Mouse (Mus musculus) left cerebral cortex, adult 2 months (tissue): ENCODE measurements around the gene Ccdc84. TPM values are rescaled to one million over a fixed set of nuclear protein-coding genes. Genes with fewer than 3 reads are reported as not detected.
"Not testable (repeated sequence)": the region's sequence is repeated elsewhere in the genome, so short reads cannot be mapped to it uniquely, and the experiment has no call there.

Experiments used
- DNase-seq, 2 experiments: peaks; one replicate each; pipeline ENCODE4 v3.0.0; 2021 to 2022; ENCODE audit warnings: low spot score in 2 of 2, mixed read lengths in 1 of 2; ENCODE audit errors: extremely low spot score in 1 of 2
- H3K27ac ChIP-seq: fragments of 200-600 bp; 2 replicates; pipeline ENCODE4 v1.8.1; 2022
- H3K4me3 ChIP-seq: fragments of 200-600 bp; 2 replicates; pipeline ENCODE4 v1.8.1; 2022
- CTCF ChIP-seq: fragments of 200-600 bp; IDR thresholded peaks from 2 replicates; pipeline ENCODE4 v1.8.1; 2022; ENCODE audit warnings: antibody characterized with exemption, mild to moderate bottlenecking, moderate library complexity
- intact Hi-C: fragments of 180-260 bp; cut with DNase I; formaldehyde crosslinking; loops from one replicate; pipeline ENCODE4 v1.15.1; 2025
- microRNA-seq, 2 experiments: library from miRNA; unstranded; fragments of <30 nt; microRNA quantifications; one replicate each; pipeline ENCODE4 v1.2.0; 2021
- total RNA-seq, 2 experiments: library from RNA; stranded (reverse); gene quantifications; 2 replicates each; pipeline ENCODE4 v1.2.3; 2021

Gene Ccdc84
- total RNA-seq, 2 experiments from 2014 or later = 19.9 to 22.2 TPM

GRCm38 (mm10) chr9:44384596-44384995 is 33.8 kb downstream of the Ccdc84 start:
- intact Hi-C loops = no loop called here

GRCm38 (mm10) chr9:44379862-44380261 is 38.5 kb downstream of the Ccdc84 start:
- H3K4me3 ChIP-seq = peak overlapping the region; percentile 73
- no peak for TF ChIP-seq CTCF
- intact Hi-C loops = no loop called here
- DNase-seq = no peak
- H3K27ac ChIP-seq = peak overlapping the region; percentile 91

More at GRCm38 (mm10) chr9:44384596-44384995, 33.8 kb downstream of the Ccdc84 start:
- Histone ChIP-seq H3K4me3 (no peak overlapping the region), H3K27ac (no peak overlapping the region)
- no peak for DNase-seq
- no peak for TF ChIP-seq CTCF

GRCm38 (mm10) chr9:44379054-44379834 is 39.1 kb downstream of the Ccdc84 start, which contains the start of gene Hyou1:
Hyou1 (plus strand) TSS chr9:44379490.
- DNase-seq = peak; percentile 99 to 100
- intact Hi-C loops = no loop called here
- Histone ChIP-seq H3K4me3 (peak within 1 kb of the TSS; percentile 73), H3K27ac (peak within 1 kb of the TSS; percentile 91)
- TF ChIP-seq CTCF = peak; percentile 67

GRCm38 (mm10) chr9:44378153-44378730 is 40.1 kb downstream of the Ccdc84 start:
- Histone ChIP-seq H3K27ac (peak overlapping the region; percentile 90), H3K4me3 (peak overlapping the region; percentile 73)
- no peak for DNase-seq
- TF ChIP-seq CTCF = no peak
- intact Hi-C loops = no loop called here

GRCm38 (mm10) chr9:44377335-44377734 is 41.0 kb downstream of the Ccdc84 start:
- intact Hi-C loops, H3K27ac ChIP-seq, DNase-seq, H3K4me3 ChIP-seq: not testable (repeated sequence)

GRCm38 (mm10) chr9:44376141-44376540 is 42.2 kb downstream of the Ccdc84 start:
- no peak overlapping the region for H3K4me3 ChIP-seq
- intact Hi-C loops = no loop called here
- no peak for TF ChIP-seq CTCF
- H3K27ac ChIP-seq = no peak overlapping the region
- DNase-seq = no peak

- DNase-seq = no peak
- no peak overlapping the region for H3K27ac ChIP-seq
- TF ChIP-seq CTCF = no peak
- H3K4me3 ChIP-seq = no peak overlapping the region
- intact Hi-C loops = no loop called here
These were observed 45.0 kb downstream of the Ccdc84 start for GRCm38 (mm10) chr9:44373386-44373785.

GRCm38 (mm10) chr9:44364480-44364879 is 53.9 kb downstream of the Ccdc84 start:
- intact Hi-C loops = no loop called here
- no peak overlapping the region for H3K4me3 ChIP-seq
- TF ChIP-seq CTCF = peak; percentile 46
- no peak for DNase-seq
- no peak overlapping the region for H3K27ac ChIP-seq

GRCm38 (mm10) chr9:44361931-44362330 is 56.4 kb downstream of the Ccdc84 start:
- intact Hi-C loops = not testable (repeated sequence)

GRCm38 (mm10) chr9:44361190-44361917 is 57.0 kb downstream of the Ccdc84 start, which contains the start of gene Vps11:
Vps11 (minus strand) TSS chr9:44361670.
- no peak for TF ChIP-seq CTCF
- intact Hi-C loops = no loop called here
- Histone ChIP-seq H3K27ac (peak within 1 kb of the TSS; percentile 84), H3K4me3 (peak within 1 kb of the TSS; percentile 90)
- DNase-seq = peak; percentile 91 to 94

More at GRCm38 (mm10) chr9:44361931-44362330, 56.4 kb downstream of the Ccdc84 start:
- DNase-seq = not testable (repeated sequence)
- Histone ChIP-seq H3K4me3 (peak overlapping the region; percentile 90), H3K27ac (peak overlapping the region; percentile 73)

Small RNA genes within 50 kb of the gene (microRNA-seq; reads per million reads assigned to microRNA genes)
- 0.24 to 0.96 reads per million in 2 experiments for gene Mir7085

Other genes with a start within 250 kb of the Ccdc84 start
- gene Cbl, start 184.5 kb downstream of the Ccdc84 start, total RNA-seq = 10 to 100 TPM; 59.5 to 66.3 TPM
- 1 to 10 TPM in 1 of 2 experiments, under 1 TPM in 1; 0.77 to 1.1 TPM for gene Ccdc153, start 177.9 kb downstream of the Ccdc84 start, total RNA-seq
- gene Pdzd3, start 167.1 kb downstream of the Ccdc84 start, total RNA-seq = 1 to 10 TPM in 1 of 2 experiments, under 1 TPM in 1; 0.50 to 1.2 TPM
- gene Nlrx1, start 150.0 kb downstream of the Ccdc84 start, total RNA-seq = 10 to 100 TPM in 1 of 2 experiments, 1 to 10 TPM in 1; 8.7 to 13.3 TPM
- 10 to 100 TPM; 62.1 TPM for gene Abcg4, start 130.0 kb downstream of the Ccdc84 start, total RNA-seq
- gene Hinfp, start 112.9 kb downstream of the Ccdc84 start, total RNA-seq = 10 to 100 TPM; 28.9 to 29.3 TPM
- gene C2cd2l, start 98.3 kb downstream of the Ccdc84 start, total RNA-seq = 100 to 1,000 TPM; 190 to 222 TPM
- gene Dpagt1, start 92.5 kb downstream of the Ccdc84 start, total RNA-seq = 10 to 100 TPM; 13.8 to 14.6 TPM
- 10 to 100 TPM; 46.1 to 53.2 TPM for gene H2afx, start 83.9 kb downstream of the Ccdc84 start, total RNA-seq
- 10 to 100 TPM; 20.8 to 21.1 TPM for gene Hmbs, start 74.3 kb downstream of the Ccdc84 start, total RNA-seq
- gene Vps11, start 56.9 kb downstream of the Ccdc84 start, total RNA-seq = 10 to 100 TPM; 52.1 to 53.1 TPM
- 100 to 1,000 TPM; 127 to 139 TPM for gene Hyou1, start 39.1 kb downstream of the Ccdc84 start, total RNA-seq
- gene Slc37a4, start 21.7 kb downstream of the Ccdc84 start, total RNA-seq = 10 to 100 TPM; 25.3 to 28.4 TPM
- gene Rps25, start 11.4 kb downstream of the Ccdc84 start, total RNA-seq = 100 to 1,000 TPM; 644 to 664 TPM
- 10 to 100 TPM; 66.8 to 70.2 TPM for gene Trappc4, start 11.0 kb downstream of the Ccdc84 start, total RNA-seq
- not detected for gene Foxr1, start 22.6 kb upstream of the Ccdc84 start, total RNA-seq
- gene Upk2, start 36.4 kb upstream of the Ccdc84 start, total RNA-seq = not detected
- 10 to 100 TPM; 58.6 to 63.4 TPM for gene Bcl9l, start 64.3 kb upstream of the Ccdc84 start, total RNA-seq
- not detected for gene Cxcr5, start 143.3 kb upstream of the Ccdc84 start, total RNA-seq
- gene Ddx6, start 186.3 kb upstream of the Ccdc84 start, total RNA-seq = 100 to 1,000 TPM; 145 to 148 TPM